Mouse (Mus musculus): Measurements from ENCODE around the gene Slc25a11. TPM values are rescaled to one million over a fixed set of nuclear protein-coding genes. Genes with fewer than 3 reads are reported as not detected.
A peak's percentile ranks its signal among the peaks of the same experiment; 100 is the strongest.

The Slc25a11 gene
- 2.2 and 2.4 TPM in 2 replicates for polyA plus RNA-seq (2012)

DNA sequence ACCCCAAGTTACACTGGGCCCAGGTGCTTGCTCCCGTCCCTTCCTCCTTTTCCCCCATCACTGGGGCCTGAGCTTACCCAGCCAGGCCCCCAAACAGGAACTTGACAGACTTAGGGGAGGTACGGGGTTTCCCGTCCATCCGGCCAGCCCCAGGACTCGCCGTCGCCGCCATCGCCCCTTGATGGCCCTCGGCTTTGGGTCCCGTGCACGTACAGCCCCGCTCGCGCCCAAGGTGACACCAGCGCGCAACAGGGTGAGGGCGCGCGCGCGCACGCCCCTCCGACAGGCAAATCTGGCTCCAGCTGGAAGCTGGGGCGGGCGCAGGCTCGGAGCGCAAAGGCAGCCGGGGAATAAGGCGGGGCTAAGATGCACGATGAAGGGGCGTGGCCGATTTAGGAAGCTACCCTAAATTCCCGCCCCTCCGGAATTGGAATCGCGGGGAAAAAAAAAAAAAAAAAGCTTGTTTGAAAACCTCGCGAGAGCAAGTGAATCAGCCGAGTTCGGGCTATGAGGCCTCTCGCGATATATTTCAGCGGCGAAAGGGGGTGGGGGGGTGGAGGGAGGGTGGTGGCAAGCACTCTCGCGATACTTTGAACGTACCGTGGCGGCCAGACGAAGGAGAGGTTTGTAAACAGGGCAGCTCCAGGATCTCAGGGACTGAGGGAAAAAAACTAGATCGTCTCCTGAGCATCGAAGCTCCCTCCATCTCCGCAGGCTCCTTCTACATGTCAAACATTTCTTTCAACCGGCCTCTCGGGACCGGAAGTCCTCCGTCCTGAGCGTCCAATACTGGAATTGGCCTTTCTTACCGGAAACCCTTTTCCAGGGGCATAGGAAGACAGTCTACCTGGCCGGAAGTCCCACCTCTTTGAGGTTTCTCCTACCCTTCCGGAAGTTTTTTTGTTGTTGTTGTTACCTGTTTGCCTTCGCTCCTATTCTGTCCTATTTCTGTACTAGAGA lies at the start of gene Slc25a11, which contains the start of gene Rnf167:
TSS of gene Slc25a11 (minus strand) at position 789 of the 960 bp plus-strand sequence.
TSS of gene Rnf167 (plus strand) at position 545 of the 960 bp plus-strand sequence.
- no peaks in the 10 kb centered on the region for H3K9me3 ChIP-seq (ENCODE audit: control insufficient read depth, low read length)
- H3K4me1 ChIP-seq (ENCODE audit: control insufficient read depth) = peaks cover 68% of the 10 kb centered on the region
- H3K27me3 ChIP-seq (ENCODE audit: control insufficient read depth) = no peaks in the 10 kb centered on the region
- H3K36me3 ChIP-seq (ENCODE audit: control insufficient read depth) = peaks cover 68% of the 10 kb centered on the region
- H3K4me3 ChIP-seq (replicated peaks) = peak within 1 kb of the TSS; percentile 74
- TF ChIP-seq TAL1 (IDR thresholded peaks at IDR 0.05; ENCODE audit: low read length) (no peak), GATA1 (IDR thresholded peaks at IDR 0.05; ENCODE audit: low read length) (no peak)

DNA sequence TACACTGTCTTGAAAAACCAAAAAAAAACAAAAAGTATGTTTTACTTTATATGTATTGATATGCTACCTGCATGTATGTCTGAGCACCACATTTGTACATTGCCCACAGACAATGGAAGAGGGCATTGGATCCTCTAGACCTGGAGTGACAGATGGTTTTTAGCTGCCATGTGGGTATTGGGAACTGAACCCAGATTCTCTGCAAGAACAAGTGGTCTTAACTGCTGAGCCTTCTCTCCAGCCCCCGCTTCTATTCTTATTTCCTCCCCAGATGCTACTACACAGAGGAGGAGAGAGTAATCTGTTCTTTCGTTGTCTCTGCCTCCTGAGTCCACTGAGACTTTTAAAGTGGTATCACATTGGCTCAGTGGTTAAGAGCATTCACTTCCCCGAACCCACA lies 46.2 kb upstream of the Slc25a11 start:
- no peaks in the 10 kb centered on the region for H3K36me3 ChIP-seq (ENCODE audit: control insufficient read depth)
- H3K4me1 ChIP-seq (ENCODE audit: control insufficient read depth) = peaks cover under 1% of the 10 kb centered on the region
- H3K9me3 ChIP-seq (ENCODE audit: control insufficient read depth, low read length) = no peaks in the 10 kb centered on the region
- H3K4me3 ChIP-seq (replicated peaks) = no peak overlapping the region
- TF ChIP-seq TAL1 (IDR thresholded peaks at IDR 0.05; ENCODE audit: low read length) (no peak), GATA1 (IDR thresholded peaks at IDR 0.05; ENCODE audit: low read length) (no peak)
- H3K27me3 ChIP-seq (ENCODE audit: control insufficient read depth) = peaks cover 46% of the 10 kb centered on the region

DNA sequence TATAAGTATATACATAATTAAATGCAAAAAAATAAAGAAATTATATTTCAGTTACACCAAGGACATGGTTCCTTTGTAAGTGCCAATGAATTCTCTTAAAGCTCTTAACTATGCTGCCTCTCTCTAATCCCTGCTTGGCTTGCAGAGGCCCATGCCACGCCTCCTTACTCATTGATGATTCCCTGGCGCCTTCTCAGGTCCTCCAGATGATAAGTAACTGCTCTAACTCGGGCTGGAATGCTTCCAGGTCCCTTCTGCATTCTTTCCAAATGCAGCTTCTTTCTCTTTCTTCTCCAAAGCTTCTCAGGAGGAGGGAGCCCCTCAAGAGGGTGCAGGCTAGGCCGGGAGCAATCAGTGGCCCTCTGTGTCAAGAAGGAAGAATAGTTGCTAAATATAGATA lies 42.3 kb upstream of the Slc25a11 start:
- TF ChIP-seq TAL1 (IDR thresholded peaks at IDR 0.05; ENCODE audit: low read length) = no peak
- no peak for TF ChIP-seq GATA1 (IDR thresholded peaks at IDR 0.05; ENCODE audit: low read length)
- H3K27me3 ChIP-seq (ENCODE audit: control insufficient read depth) = peaks cover 36% of the 10 kb centered on the region
- no peaks in the 10 kb centered on the region for H3K9me3 ChIP-seq (ENCODE audit: control insufficient read depth, low read length)
- H3K4me3 ChIP-seq (replicated peaks) = no peak overlapping the region
- H3K4me1 ChIP-seq (ENCODE audit: control insufficient read depth) = peaks cover 20% of the 10 kb centered on the region
- peaks cover 4% of the 10 kb centered on the region for H3K36me3 ChIP-seq (ENCODE audit: control insufficient read depth)

DNA sequence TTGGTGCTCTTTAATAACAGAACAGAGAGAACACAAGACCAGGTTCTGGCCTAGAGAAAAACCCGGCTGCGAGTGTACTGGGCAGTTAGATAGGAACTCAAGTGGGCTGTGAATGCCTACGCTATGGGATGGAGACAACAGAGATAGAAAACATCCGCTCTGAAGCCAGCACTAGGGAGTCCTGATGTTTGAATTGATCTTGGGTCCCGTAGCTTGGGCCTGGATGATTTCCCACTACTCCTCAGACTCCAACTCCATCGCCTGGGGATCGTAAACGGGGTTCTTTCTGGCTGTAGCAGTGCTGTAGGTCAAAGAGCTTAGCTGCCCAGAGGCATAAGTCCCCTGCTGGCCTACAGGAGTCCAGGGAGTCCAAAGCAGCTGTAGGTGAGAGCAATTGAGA lies 41.1 kb upstream of the Slc25a11 start:
- no peaks in the 10 kb centered on the region for H3K9me3 ChIP-seq (ENCODE audit: control insufficient read depth, low read length)
- H3K4me3 ChIP-seq (replicated peaks) = peak overlapping the region; percentile 76
- TF ChIP-seq TAL1 (IDR thresholded peaks at IDR 0.05; ENCODE audit: low read length) (no peak), GATA1 (IDR thresholded peaks at IDR 0.05; ENCODE audit: low read length) (no peak)
- peaks cover 9% of the 10 kb centered on the region for H3K36me3 ChIP-seq (ENCODE audit: control insufficient read depth)
- H3K4me1 ChIP-seq (ENCODE audit: control insufficient read depth) = peaks cover 20% of the 10 kb centered on the region
- H3K27me3 ChIP-seq (ENCODE audit: control insufficient read depth) = peaks cover 25% of the 10 kb centered on the region

DNA sequence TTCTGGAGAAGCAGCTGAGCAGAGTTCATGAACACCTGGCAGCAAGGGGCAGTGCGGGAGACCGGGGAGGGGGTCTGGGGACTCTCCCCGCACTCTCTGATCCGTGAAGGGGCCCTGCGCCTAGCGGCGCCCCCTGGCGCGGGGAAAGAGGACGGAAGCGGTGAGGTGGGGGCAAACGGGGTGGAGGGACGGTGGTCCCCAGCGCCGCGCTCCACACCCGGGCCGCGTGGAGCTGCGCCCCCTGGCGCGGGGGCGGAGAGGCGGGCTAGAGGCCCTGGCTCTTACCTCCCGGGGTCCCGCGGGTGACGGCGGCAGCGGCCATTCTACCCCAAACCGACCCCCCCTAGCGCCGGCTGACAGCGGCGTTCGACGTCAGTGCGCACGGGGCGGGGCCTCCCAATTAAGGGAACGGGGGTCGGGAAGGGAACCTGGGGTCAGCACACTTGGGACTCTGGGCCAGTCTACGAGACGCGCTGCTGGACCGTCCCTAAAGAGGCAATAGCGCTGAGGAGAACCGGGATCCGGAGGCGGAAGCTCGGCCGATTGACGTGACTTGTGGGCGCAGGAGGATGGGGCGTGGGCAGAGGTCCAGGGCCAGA lies 40.4 kb upstream of the Slc25a11 start, which contains the start of gene Camta2:
TSS of gene Camta2 (minus strand) at position 505 of the 599 bp plus-strand sequence.
- H3K4me3 ChIP-seq (replicated peaks) = peak within 1 kb of the TSS; percentile 76
- peaks cover 20% of the 10 kb centered on the region for H3K4me1 ChIP-seq (ENCODE audit: control insufficient read depth)
- H3K27me3 ChIP-seq (ENCODE audit: control insufficient read depth) = peaks cover 24% of the 10 kb centered on the region
- peaks cover 15% of the 10 kb centered on the region for H3K36me3 ChIP-seq (ENCODE audit: control insufficient read depth)
- no peak for TF ChIP-seq TAL1 (IDR thresholded peaks at IDR 0.05; ENCODE audit: low read length)
- no peak for TF ChIP-seq GATA1 (IDR thresholded peaks at IDR 0.05; ENCODE audit: low read length)
- H3K9me3 ChIP-seq (ENCODE audit: control insufficient read depth, low read length) = no peaks in the 10 kb centered on the region

DNA sequence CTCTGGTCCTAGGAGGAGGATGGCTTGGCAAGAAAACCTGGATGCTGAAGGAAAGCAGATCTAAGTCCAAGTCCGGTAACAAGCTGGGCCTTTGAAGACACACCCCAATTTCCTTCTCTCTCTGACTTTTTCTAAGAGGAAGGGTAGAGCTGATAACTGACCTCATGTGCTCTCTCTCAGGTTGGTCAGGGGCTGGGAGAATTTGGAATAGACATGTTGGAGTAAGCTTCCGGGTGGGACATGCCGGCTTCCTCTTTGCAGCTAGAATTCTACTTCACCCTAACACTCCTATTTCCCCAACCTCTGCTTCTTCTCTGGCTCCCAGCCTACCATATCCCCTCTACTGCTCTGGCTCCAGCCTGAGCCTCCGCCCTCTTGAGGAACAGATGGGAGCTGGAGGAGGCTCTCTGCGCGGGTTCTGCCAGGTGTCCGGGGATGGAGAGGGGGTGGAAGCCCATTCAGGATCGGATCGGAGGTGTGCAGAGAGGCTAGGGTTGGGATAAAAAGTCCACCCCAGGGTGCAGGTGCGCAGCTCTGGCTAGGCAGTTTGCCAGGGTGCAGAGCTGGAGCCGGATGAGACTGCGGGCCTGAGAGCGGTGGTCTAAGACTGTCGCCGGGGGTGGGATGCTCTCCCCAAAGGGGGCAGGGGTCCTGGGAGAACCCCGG lies 39.8 kb upstream of the Slc25a11 start:
- Histone ChIP-seq H3K4me1 (ENCODE audit: control insufficient read depth) (peaks cover 20% of the 10 kb centered on the region), H3K4me3 (replicated peaks) (peak overlapping the region; percentile 76), H3K9me3 (ENCODE audit: control insufficient read depth, low read length) (no peaks in the 10 kb centered on the region), H3K36me3 (ENCODE audit: control insufficient read depth) (peaks cover 20% of the 10 kb centered on the region), H3K27me3 (ENCODE audit: control insufficient read depth) (peaks cover 20% of the 10 kb centered on the region)
- TF ChIP-seq TAL1 (IDR thresholded peaks at IDR 0.05; ENCODE audit: low read length) = no peak
- no peak for TF ChIP-seq GATA1 (IDR thresholded peaks at IDR 0.05; ENCODE audit: low read length)

DNA sequence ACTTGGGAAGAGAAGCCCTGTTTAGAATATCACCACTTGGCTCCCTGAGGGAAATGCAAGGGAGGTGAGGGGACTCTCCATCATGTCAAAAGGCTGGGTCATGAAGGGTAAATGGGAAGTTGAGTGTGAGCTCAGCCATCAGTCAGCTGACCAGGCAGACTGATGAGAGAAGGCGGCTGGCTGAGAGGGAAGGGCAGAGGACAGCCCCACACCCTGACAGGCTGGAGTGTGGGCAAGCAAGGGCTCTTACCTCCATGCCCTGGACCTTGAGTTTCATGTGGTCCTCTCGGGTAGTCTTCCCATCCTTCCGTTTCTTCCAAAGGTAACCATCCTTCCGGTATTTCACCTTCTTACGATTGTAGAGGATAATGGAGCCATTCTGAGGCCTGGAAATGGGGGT lies 36.4 kb upstream of the Slc25a11 start:
- Histone ChIP-seq H3K4me3 (replicated peaks) (no peak overlapping the region), H3K27me3 (ENCODE audit: control insufficient read depth) (peaks cover 6% of the 10 kb centered on the region), H3K9me3 (ENCODE audit: control insufficient read depth, low read length) (no peaks in the 10 kb centered on the region), H3K4me1 (ENCODE audit: control insufficient read depth) (peaks cover 21% of the 10 kb centered on the region), H3K36me3 (ENCODE audit: control insufficient read depth) (peaks cover 34% of the 10 kb centered on the region)
- TF ChIP-seq GATA1 (IDR thresholded peaks at IDR 0.05; ENCODE audit: low read length) (no peak), TAL1 (IDR thresholded peaks at IDR 0.05; ENCODE audit: low read length) (no peak)

DNA sequence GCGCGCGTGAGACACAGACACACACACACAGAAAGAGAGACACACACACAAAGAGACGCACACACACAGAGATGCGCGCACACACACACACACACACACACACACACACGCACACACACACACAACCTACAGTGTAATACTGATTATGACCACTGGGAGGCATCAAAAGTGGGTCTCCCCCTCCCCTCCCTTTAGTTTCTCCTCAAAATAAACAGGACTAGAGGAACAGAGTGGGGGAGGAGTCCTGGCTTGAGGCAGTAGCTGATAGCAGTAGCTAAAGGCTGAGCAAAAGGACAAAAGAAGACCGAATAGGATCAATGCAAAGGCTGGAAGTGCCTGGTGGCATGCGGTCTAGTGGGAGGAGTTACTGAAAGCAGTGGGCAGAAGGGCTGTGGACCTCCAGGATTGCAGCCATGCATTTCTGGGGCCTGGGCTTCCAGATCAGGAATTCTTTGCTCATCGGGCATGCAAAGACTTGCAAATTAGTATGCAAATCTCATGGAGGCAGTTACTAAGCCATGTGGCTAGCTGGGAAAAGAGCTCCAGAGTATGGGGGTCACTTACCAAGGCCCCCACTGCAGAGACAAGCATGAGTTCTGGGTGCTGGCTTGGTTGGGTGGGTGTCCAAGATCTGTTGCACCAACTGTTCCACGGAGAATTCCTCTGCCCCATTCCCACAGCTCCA lies 34.8 kb upstream of the Slc25a11 start:
- Histone ChIP-seq H3K4me3 (replicated peaks) (no peak overlapping the region), H3K4me1 (ENCODE audit: control insufficient read depth) (peaks cover 11% of the 10 kb centered on the region), H3K27me3 (ENCODE audit: control insufficient read depth) (no peaks in the 10 kb centered on the region), H3K36me3 (ENCODE audit: control insufficient read depth) (peaks cover 34% of the 10 kb centered on the region), H3K9me3 (ENCODE audit: control insufficient read depth, low read length) (no peaks in the 10 kb centered on the region)
- TF ChIP-seq TAL1 (IDR thresholded peaks at IDR 0.05; ENCODE audit: low read length) (no peak), GATA1 (IDR thresholded peaks at IDR 0.05; ENCODE audit: low read length) (no peak)
